Mouse (Mus musculus) kidney, adult 2 months (tissue): ENCODE results near the gene Gins1. TPM values are rescaled to one million over a fixed set of nuclear protein-coding genes. Genes with fewer than 3 reads are reported as not detected.
"Not testable (repeated sequence)": the region's sequence is repeated elsewhere in the genome, so short reads cannot be mapped to it uniquely, and the experiment has no call there.

ENCODE experiments used
- DNase-seq: peaks from one replicate; pipeline ENCODE4 v3.0.0; 2021
- H3K27ac ChIP-seq: fragments of 200-500 bp; 2 replicates; pipeline ENCODE4 v1.5.1; 2012; ENCODE audit warnings: low read depth, low read length, control low read depth, inconsistent platforms; ENCODE audit not compliant: insufficient read depth
- H3K27me3 ChIP-seq: fragments of 200-500 bp; replicated peaks from 2 replicates; pipeline ENCODE4 v1.6.1; 2012; ENCODE audit warnings: mild to moderate bottlenecking, moderate library complexity, low read length, inconsistent platforms; ENCODE audit not compliant: control insufficient read depth, insufficient read depth
- H3K36me3 ChIP-seq: fragments of 200-500 bp; 2 replicates; pipeline ENCODE4 v1.6.1; 2012; ENCODE audit warnings: mild to moderate bottlenecking, moderate library complexity, low read length, inconsistent platforms; ENCODE audit not compliant: control insufficient read depth, insufficient read depth
- H3K4me1 ChIP-seq: fragments of 200-500 bp; 2 replicates; pipeline ENCODE4 v1.6.1; 2011; ENCODE audit warnings: low read length; ENCODE audit not compliant: control insufficient read depth, insufficient read depth
- H3K4me3 ChIP-seq: fragments of 200-500 bp; 2 replicates; pipeline ENCODE4 v1.5.1; 2011; ENCODE audit warnings: mild to moderate bottlenecking, low read depth, low read length, control low read depth; ENCODE audit not compliant: insufficient read depth
- CTCF ChIP-seq: fragments of 200-500 bp; conservative IDR thresholded peaks from 2 replicates; pipeline ENCODE4 v1.5.1; 2011; ENCODE audit warnings: low read depth, mild to moderate bottlenecking, control low read depth, low read length, moderate library complexity, mixed read lengths; ENCODE audit not compliant: insufficient read depth, insufficient read length
- POLR2A ChIP-seq: fragments of 200-500 bp; IDR thresholded peaks from one replicate; pipeline ENCODE4 v1.6.1; 2011; ENCODE audit warnings: low read depth, low read length, control low read depth
- WGBS: fragments of 180-500 bp; shearing (Covaris S2); methylation state at CpG from one replicate; pipeline ENCODE4 v1.1.7; 2018; 5-methylcytosine and 5-hydroxymethylcytosine counted together
- polyA plus RNA-seq: library from polyadenylated mRNA; depleted of rRNA; stranded (reverse); fragments of >200 nt; gene quantifications from 2 replicates; pipeline ENCODE4 v1.2.3, GENCODE M21; 2012

The Gins1 gene
- polyA plus RNA-seq, 1 experiment, result 0.52 TPM

- TF ChIP-seq CTCF (no peak), POLR2A (no peak)
- Histone ChIP-seq H3K36me3 (no peaks in the 10 kb centered on the region; the same call in 1 of the 2 replicates), H3K27ac (no peak overlapping the region), H3K27me3 (no peaks in the 10 kb centered on the region), H3K4me1 (no peaks in the 10 kb centered on the region), H3K4me3 (no peak overlapping the region)
- WGBS, result 75% methylated on average over 5 of the region's 5 CpGs
- DNase-seq, result no peak
Observed at GRCm38 (mm10) chr2:150944017-150944416, 38.8 kb downstream of the Gins1 start.

DNA sequence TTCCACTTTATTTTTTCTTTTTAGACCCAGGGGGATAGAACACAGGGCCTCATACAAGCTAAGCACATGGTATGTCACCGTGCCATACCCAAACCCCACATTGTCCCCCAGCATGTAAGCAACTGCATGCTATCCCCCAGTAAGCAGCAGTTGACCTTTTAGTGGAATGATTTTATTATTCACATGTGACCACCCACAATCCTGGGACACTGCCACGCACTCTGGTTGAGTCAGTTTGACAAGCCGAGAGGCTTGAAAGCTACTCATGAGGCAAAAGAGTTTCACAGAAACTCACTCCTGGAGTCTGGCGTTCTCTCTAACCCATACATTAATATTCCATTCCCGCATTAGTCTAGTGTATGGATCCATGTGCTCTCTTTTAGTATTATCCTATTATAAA is 42.1 kb downstream of the Gins1 start:
- H3K36me3 ChIP-seq, H3K4me1 ChIP-seq, H3K27ac ChIP-seq, DNase-seq, H3K4me3 ChIP-seq, H3K27me3 ChIP-seq: not testable (repeated sequence)
- WGBS, result 77% methylated on average over 5 of the region's 5 CpGs

GRCm38 (mm10) chr2:150947880-150948611 is 42.8 kb downstream of the Gins1 start:
- H3K36me3 ChIP-seq, H3K4me3 ChIP-seq, H3K27me3 ChIP-seq, H3K27ac ChIP-seq, H3K4me1 ChIP-seq, DNase-seq: not testable (repeated sequence)
- 84% methylated on average over 12 of the region's 12 CpGs for WGBS

DNA sequence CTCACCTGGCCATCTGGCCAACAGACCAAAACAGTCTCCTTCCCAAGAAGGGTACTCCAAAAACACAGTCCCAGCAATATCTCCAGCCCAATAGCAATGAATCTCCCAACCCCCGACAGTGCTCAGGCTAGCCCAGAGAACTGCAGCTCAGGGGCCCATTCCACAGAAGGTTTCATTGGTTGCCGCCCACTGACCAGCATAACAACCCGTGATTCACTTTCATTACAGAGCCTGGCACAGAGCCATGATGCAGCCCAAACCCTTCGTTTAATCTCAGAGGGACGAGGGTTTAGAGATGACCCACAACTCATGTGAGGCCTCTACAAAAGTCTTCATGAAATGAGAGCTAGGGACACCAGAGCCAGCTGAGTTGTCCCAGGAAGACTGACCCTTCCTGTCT is 43.6 kb downstream of the Gins1 start:
- Histone ChIP-seq H3K4me3 (no peak overlapping the region), H3K27ac (no peak overlapping the region), H3K4me1 (no peaks in the 10 kb centered on the region), H3K27me3 (no peaks in the 10 kb centered on the region), H3K36me3 (no peaks in the 10 kb centered on the region)
- TF ChIP-seq CTCF (no peak), POLR2A (no peak)
- no peak for DNase-seq
- 73% methylated on average over 5 of the region's 5 CpGs for WGBS

DNA sequence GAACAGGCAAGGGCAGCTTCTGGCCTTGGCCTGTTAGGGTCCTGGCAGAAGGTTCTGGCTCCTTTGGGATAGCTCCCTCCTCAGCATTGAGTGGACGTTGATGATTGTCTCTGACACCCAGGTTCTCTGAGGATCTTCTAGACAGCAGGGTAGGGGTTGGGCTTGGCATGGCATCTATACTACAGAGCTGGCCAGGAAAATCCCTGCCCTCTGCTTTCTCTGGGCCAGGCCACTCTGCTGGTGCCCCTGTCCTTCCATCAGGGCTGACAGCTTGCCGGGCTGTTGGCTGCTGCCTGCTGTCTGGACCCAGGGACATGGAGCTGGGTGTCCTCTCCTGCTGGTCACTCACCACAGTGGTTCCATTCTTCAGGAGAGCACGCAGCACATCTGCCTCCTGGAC is 44.5 kb downstream of the Gins1 start:
- H3K4me1 ChIP-seq, result no peaks in the 10 kb centered on the region
- no peaks in the 10 kb centered on the region for H3K27me3 ChIP-seq
- 95% methylated on average over 3 of the region's 3 CpGs for WGBS
- no peaks in the 10 kb centered on the region for H3K36me3 ChIP-seq
- H3K4me3 ChIP-seq, result no peak overlapping the region
- DNase-seq, result no peak
- H3K27ac ChIP-seq, result no peak overlapping the region
- no peak for TF ChIP-seq POLR2A
- no peak for TF ChIP-seq CTCF

- TF ChIP-seq POLR2A, result no peak
- no peak for DNase-seq
- WGBS, result 83% methylated on average over 6 of the region's 6 CpGs
- Histone ChIP-seq H3K4me3 (no peak overlapping the region), H3K27me3 (no peaks in the 10 kb centered on the region), H3K4me1 (no peaks in the 10 kb centered on the region), H3K27ac (no peak overlapping the region), H3K36me3 (no peaks in the 10 kb centered on the region)
Observed at GRCm38 (mm10) chr2:150950056-150950455, 44.9 kb downstream of the Gins1 start.

- 89% methylated on average over 2 of the region's 2 CpGs for WGBS
- TF ChIP-seq POLR2A, result no peak
- no peaks in the 10 kb centered on the region for H3K36me3 ChIP-seq
Observed at GRCm38 (mm10) chr2:150951201-150951600, 46.0 kb downstream of the Gins1 start.

GRCm38 (mm10) chr2:150955859-150956258 is 50.7 kb downstream of the Gins1 start:
- H3K4me3 ChIP-seq, result no peak overlapping the region
- DNase-seq, result no peak
- H3K4me1 ChIP-seq, result no peaks in the 10 kb centered on the region
- no peak overlapping the region for H3K27ac ChIP-seq
- no peaks in the 10 kb centered on the region for H3K36me3 ChIP-seq
- TF ChIP-seq CTCF (no peak), POLR2A (no peak)
- H3K27me3 ChIP-seq, result no peaks in the 10 kb centered on the region
- 68% methylated on average over 1 of the region's 1 CpGs for WGBS

More at GRCm38 (mm10) chr2:150951201-150951600, 46.0 kb downstream of the Gins1 start:
- Histone ChIP-seq H3K4me3 (no peak overlapping the region), H3K27me3 (no peaks in the 10 kb centered on the region), H3K27ac (no peak overlapping the region), H3K4me1 (no peaks in the 10 kb centered on the region)
- DNase-seq, result no peak
